Mouse (Mus musculus) c-Kit-positive CD71-negative TER-119-negative erythroid progenitor cells, embryonic 14.5 days (primary cell): ENCODE measurements at regions not wholly inside any gene's neighbourhood (a gene's known extent, or its start where the extent isn't known, plus 50 kb on each side); places are given as distances from the start of the nearest gene placed in this dataset.
"Not testable (repeated sequence)": the region's sequence is repeated elsewhere in the genome, so short reads cannot be mapped to it uniquely, and the experiment has no call there.

Source experiments
- DNase-seq: peaks from one replicate; pipeline ENCODE4 v3.0.0-alpha.2; 2013; ENCODE audit warnings: low read depth

DNA sequence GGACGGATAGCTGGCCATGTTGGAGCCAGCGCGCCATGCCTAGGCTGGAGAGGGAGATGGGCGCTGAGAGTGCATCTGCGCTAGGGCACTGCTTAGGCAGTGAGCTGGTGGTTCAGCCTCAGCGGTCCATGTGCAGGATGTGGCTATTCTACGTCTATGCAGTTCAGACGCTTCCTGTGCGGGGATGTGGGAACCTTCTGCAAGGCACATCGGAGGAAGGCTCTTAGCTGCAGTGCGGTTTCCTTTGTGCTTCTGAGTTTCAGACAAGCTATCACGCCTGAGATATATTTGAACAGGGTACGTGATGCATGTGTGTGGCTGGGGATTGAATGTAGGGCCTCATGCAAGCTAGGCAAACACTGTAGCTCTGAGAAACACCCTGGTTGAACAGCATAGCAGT lies 54.4 kb upstream of the Lrpprc start:
- peak; percentile 38 for DNase-seq

GRCm38 (mm10) chr17:84846141-84846540 lies 55.6 kb upstream of the Lrpprc start:
- no peak for DNase-seq

DNA sequence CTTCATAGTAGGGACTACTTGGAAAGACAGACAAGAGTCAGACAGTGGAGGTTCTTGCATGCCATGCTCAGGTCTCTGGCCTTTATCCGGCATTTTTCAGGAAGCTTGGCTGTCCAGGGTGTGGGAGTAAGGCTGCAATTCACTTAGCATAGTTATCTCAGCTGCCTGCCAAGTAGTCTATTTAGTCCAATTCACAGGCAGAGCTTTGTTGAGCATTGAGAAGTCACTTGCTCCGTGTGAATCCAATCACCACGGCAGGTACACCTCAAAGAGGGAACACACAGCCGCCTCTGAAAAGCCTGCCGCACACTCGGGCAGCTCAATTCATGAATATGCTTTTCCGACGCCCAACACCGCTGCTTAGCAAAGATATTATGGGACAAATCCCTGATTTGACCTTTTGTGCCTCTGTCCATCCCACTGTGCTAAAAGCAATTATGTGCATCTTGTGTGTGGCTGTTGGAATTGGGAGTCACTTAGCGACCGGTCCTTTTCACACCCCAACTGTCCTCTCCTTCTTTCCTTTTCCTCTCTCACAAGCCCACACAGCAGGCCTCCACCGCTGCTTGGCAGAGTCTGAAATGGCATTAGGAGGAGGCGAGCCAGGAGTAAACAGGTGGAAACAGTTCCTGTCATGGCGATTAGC lies 57.9 kb upstream of the Lrpprc start:
- no peak for DNase-seq

DNA sequence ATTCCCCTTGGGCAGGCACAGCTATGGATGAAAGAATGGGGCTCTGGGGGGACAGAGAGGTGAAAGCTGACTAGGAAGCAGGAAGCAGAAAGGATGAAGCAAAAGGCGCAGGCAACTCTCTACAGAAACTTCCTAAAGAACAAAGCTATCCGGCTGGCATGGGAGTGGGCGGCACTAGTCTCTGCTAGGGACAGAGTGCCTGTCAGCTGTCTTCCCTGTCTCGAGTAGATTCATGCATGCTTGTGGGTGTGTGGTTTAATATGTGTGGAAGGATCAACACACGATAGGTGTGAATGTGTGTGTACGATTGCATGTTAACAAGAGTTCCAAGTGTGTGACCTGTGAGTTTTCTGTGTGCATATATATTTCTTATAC lies 58.4 kb upstream of the Lrpprc start:
- no peak for DNase-seq

DNA sequence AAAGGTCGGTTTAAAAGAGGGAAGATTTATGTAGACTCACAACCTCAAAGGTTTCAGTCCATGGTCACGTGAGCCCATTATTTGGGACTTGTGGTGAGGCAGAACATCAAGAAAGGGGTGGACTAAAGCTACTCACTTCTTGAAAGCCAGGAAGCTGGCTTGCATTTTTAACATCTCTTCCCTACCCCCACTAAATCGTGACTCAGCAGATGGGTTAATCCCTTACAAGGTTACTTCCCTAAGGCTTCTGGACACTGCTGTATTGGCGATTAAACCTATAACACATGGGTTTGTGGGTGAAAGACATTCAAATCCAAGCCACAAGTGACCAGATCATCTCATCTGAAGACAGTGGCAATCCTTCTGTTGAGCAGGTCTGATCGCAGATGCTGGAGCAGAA lies 59.9 kb upstream of the Lrpprc start:
- DNase-seq, result no peak

DNA sequence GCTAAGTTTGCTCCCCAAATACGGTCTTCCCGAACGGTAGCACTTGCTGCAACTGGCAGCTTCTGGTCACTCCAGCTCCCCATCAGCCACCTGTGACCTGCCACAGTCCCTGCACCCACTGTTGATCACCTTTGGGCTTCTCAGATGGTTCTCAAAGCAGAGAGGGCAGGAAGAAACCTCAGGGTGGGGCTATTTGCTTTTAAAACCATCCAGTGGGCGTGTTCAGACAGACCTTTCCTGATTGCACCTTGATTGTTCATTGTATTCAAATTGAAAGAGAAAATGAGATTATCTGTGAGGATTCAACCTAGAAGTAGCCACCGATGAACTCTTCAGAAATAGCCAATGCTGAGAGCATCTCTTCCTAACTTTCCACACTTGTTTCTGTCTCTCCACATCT lies 60.3 kb upstream of the Lrpprc start:
- DNase-seq, result no peak

- no peak for DNase-seq
Observed at GRCm38 (mm10) chr17:84856971-84857370, 66.4 kb upstream of the Lrpprc start.

GRCm38 (mm10) chr17:84858830-84859229 lies 68.2 kb upstream of the Lrpprc start:
- DNase-seq, result no peak

- DNase-seq, result peak; percentile 26
Observed at GRCm38 (mm10) chr17:84859916-84860315, 69.3 kb upstream of the Lrpprc start.

DNA sequence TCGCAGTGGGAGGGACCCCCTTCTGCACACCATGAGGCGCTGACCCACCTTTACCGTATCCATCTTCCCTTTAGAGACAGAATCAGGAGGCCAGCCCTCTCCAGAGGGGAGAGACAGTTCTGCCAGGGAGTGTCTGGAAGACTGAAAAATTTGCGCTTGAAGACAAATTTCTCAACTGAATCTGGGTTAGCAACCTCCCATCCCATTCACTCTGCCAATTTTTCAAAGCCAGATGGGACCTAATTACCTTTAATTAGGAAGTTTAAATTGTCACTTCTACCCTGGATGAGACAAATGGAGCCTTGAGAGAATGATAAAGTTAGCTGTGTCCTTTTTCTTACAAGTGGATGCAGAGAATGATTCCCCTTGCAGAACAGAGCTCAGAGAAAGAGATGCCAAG lies 70.2 kb upstream of the Lrpprc start:
- no peak for DNase-seq

- DNase-seq, result not testable (repeated sequence)
Observed at GRCm38 (mm10) chr17:84864231-84864630, 73.6 kb upstream of the Lrpprc start.

DNA sequence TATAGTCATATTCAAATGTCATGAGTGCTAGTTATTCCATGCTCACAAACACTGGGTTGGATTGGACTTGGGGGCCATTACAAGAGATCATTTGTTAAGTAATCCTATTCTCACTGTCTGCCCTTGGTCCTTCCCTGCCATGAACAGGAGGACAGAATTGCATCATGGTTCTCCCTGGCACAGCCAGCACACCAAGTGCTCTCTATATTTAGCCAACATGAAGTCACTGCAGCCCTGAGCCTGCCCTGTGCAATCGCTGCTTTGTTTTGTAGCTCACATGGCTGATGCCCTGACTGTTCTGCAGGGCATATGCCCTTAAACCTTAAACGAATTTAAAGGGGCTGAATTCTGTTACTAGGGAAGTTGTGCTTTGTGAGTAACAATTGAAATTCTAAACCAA lies 74.6 kb upstream of the Lrpprc start:
- DNase-seq, result no peak

DNA sequence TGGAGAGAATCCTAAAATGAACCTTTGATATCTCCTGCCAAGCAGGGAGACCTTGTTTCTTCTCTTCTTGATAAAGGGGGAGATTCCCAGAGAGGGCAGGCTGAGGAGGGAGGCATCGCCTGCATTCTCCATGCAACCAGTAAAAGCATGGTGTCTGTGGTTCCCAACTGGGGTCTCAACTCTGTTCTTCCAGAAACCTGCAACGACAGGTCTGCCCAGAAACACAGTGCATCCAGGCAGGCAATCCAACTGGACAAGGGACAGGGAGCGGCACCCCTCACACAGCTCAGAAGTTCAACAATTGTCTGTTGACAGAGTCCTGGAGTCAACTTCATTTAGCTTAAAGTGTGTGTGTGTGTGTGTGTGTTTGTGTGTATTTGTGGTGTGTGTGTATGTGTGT lies 75.0 kb upstream of the Lrpprc start:
- no peak for DNase-seq

DNA sequence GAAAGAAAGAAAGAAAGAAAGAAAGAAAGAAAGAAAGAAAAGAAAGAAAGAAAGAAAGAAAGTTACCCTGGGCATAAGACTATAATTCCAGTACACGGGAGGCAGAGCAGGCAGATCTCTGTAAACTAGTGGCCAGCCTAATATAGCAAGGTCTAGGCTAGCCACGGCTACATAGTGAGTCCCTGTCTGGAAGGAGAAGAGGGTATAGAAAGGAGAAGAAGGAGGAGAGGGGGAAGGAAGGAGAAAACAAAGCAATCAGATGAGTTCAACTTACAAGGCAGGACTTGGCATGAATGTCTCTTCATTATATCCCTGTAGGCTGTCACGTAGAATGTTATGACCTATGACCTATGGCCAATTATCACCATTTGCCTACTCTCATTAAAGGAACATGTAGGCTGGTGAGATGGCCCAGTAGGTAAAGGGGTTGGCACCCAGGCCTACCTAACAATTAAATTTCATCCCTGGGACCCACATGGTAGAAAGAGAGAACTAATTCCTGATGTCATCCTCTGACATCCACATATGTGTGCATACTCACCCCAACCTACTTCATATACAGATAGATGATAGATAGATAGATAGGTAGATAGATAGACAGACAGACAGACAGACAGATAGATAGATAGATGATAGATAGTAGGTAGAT lies 78.6 kb upstream of the Lrpprc start:
- DNase-seq, result no peak

- no peak for DNase-seq
Observed at GRCm38 (mm10) chr17:84873554-84873953, 83.0 kb upstream of the Lrpprc start.

DNA sequence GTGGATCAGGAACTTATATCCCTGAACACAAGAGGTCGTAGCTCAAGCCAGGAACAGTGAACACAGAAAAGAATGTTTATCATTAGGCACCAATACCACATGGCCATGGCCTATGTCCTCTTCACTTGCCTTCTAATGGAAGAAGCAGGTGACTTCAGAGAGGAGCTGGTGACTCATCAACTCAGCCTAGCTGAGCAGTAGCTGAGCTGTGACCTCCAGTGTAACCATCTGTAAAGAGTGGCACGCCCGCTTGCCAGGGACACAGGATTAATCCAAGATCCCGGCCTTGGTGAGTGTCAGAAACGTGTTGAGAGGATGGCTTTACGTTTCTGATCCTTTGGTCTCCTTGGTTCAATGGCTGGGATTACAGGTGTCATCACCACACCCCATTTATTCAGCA lies 82.0 kb upstream of the Ppm1b start:
- no peak for DNase-seq

DNA sequence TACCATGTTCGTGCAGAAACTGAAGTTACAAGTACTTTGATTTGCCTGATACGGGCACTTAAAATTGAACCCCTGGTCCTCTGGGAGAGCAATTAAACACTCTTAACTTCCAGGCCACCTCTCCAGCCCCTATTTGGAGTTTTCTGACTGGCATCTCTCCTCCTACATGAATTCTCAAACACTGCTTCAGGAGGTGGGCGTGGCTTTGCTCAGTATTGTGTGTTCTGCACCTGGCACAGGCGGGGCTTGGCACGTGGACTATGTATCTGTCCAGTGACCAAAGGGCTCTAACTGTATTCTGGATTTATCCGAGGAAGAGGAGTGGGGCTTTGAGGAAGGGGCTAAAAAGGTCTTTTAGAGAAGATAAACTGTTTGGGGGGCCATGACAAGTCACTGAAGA lies 81.5 kb upstream of the Ppm1b start:
- no peak for DNase-seq

- no peak for DNase-seq
Observed at GRCm38 (mm10) chr17:84876037-84876436, 80.5 kb upstream of the Ppm1b start.

GRCm38 (mm10) chr17:84877176-84877863 lies 79.2 kb upstream of the Ppm1b start:
- DNase-seq, result no peak

DNA sequence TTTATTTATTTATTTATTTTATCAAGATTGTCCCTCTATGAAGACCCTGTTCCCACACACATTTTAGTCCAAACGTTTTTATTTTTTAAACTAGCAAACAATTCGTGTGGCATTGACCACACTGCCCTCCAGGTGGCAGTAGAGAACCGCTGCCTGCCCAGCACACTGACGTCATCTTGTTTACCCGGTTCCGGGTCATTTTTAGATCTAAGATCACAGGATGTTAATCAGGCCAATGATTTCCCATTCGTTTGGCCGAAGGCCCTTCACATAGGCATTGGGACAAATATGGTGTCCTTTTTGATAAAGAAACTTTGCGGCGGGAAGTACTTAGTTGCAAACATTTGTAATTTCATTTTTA lies 78.7 kb upstream of the Ppm1b start:
- peak; percentile 66 for DNase-seq

GRCm38 (mm10) chr17:84878316-84878715 lies 78.2 kb upstream of the Ppm1b start:
- DNase-seq, result no peak

GRCm38 (mm10) chr17:84879146-84879545 lies 77.4 kb upstream of the Ppm1b start:
- no peak for DNase-seq

- DNase-seq, result no peak
Observed at GRCm38 (mm10) chr17:84880946-84881345, 75.6 kb upstream of the Ppm1b start.

- DNase-seq, result no peak
Observed at GRCm38 (mm10) chr17:84888525-84888924, 68.0 kb upstream of the Ppm1b start.
